Mouse (Mus musculus) hindbrain, embryonic 13.5 days (tissue): ENCODE measurements around the gene Gm49318. TPM values are rescaled to one million over a fixed set of nuclear protein-coding genes. Genes with fewer than 3 reads are reported as not detected.
A peak's percentile ranks its signal among the peaks of the same experiment; 100 is the strongest.
"Not testable (repeated sequence)": the region's sequence is repeated elsewhere in the genome, so short reads cannot be mapped to it uniquely, and the experiment has no call there.

Experiments
- ATAC-seq: fragments of 200-750 bp; cut with Nextera tagmentation; 2 replicates; pipeline ENCODE4 v1.8.0; 2017; ENCODE audit warnings: moderate TSS enrichment; ENCODE audit not compliant: low FRiP score
- H3K27ac ChIP-seq: fragments of 300-500 bp; sonication (generic); 2 replicates; pipeline ENCODE4 v1.5.1; 2015; ENCODE audit warnings: inconsistent platforms, mild to moderate bottlenecking, moderate library complexity
- H3K27me3 ChIP-seq: fragments of 300-500 bp; sonication (generic); 2 replicates; pipeline ENCODE4 v1.6.1; 2015; ENCODE audit warnings: mild to moderate bottlenecking, inconsistent platforms
- H3K36me3 ChIP-seq: fragments of 300-500 bp; sonication (generic); 2 replicates; pipeline ENCODE4 v1.6.1; 2015; ENCODE audit warnings: mild to moderate bottlenecking, inconsistent platforms
- H3K4me1 ChIP-seq: fragments of 300-500 bp; sonication (generic); replicated peaks from 2 replicates; pipeline ENCODE4 v1.6.1; 2015; ENCODE audit warnings: inconsistent platforms
- H3K4me2 ChIP-seq: fragments of 300-500 bp; sonication (generic); 2 replicates; pipeline ENCODE4 v1.6.1; 2015; ENCODE audit warnings: inconsistent platforms, mild to moderate bottlenecking, moderate library complexity
- H3K4me3 ChIP-seq: fragments of 300-500 bp; sonication (generic); 2 replicates; pipeline ENCODE4 v1.5.1; 2015; ENCODE audit warnings: mild to moderate bottlenecking, inconsistent platforms
- H3K9ac ChIP-seq: fragments of 300-500 bp; sonication (generic); 2 replicates; pipeline ENCODE4 v1.6.1; 2015; ENCODE audit warnings: mild to moderate bottlenecking, inconsistent platforms
- H3K9me3 ChIP-seq: fragments of 300-500 bp; sonication (generic); 2 replicates; pipeline ENCODE4 v1.6.1; 2016; ENCODE audit warnings: inconsistent platforms
- whole genome bisulfite sequencing: fragments of 180-500 bp; shearing (Covaris S2); methylation state at CpG from one replicate; pipeline ENCODE4 v1.1.7; 2015; 5-methylcytosine and 5-hydroxymethylcytosine counted together
- polyA plus RNA-seq: library from polyadenylated mRNA; unstranded; fragments of >200 nt; fragmentation: Nextera tagmentation; extraction: Ambion mirVana; gene quantifications from 2 replicates; pipeline ENCODE4 v1.2.1, GENCODE M21; 2015

The Gm49318 gene
- polyA plus RNA-seq, 1 experiment from 2014 or later = not detected

DNA sequence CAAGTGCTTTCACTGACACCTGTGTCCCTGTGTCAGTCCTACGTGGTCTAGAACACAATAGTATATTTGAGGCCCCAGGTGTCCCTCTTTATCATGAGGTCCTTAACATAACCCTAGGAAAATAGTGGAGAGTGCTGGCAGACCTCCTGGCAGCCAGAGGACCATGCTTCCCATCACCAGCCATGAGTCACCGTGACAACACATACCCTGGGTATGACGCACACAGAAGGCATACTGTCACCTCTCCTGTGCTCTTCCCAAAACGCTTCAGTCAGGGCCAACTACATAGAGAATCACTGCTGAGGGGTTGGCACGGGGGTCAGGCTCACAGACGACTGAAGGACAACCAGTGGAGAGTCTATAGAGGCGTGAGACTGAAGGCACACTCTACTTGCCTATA is 18.9 kb upstream of the Gm49318 start:
- no peaks in the 10 kb centered on the region for H3K36me3 ChIP-seq
- H3K27ac ChIP-seq = no peak overlapping the region
- no peak overlapping the region for H3K4me2 ChIP-seq
- H3K9ac ChIP-seq = no peak overlapping the region
- H3K9me3 ChIP-seq = no peaks in the 10 kb centered on the region
- no peak for ATAC-seq
- peaks cover 10% of the 10 kb centered on the region for H3K4me1 ChIP-seq
- H3K4me3 ChIP-seq = no peak overlapping the region
- 89% methylated on average over 7 of the region's 7 CpGs for WGBS
- H3K27me3 ChIP-seq = 0 out of 2 replicates have a peak, but pooled peaks cover 5% of the 10 kb centered on the region

DNA sequence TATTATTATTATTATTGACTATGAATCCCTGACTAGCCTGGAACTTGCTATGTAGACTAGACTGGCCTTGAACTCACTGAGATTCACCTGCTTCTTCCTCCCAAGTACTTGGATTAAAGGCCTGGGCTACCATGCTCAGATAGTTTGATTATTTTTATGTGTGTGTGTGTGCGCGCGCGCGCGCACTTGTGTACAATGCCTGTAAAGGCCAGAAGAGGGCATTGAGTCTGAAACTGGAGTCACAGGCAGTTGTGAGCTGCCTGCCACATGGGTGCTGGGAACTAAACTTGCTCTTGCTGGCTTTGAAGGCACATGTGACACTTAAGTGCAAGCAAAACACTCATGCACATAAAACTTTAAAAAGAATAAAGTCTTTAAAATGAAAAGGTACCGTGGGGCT is 18.2 kb upstream of the Gm49318 start:
- WGBS = 98% methylated on average over 7 of the region's 7 CpGs
- H3K4me1 ChIP-seq = peaks cover 16% of the 10 kb centered on the region

DNA sequence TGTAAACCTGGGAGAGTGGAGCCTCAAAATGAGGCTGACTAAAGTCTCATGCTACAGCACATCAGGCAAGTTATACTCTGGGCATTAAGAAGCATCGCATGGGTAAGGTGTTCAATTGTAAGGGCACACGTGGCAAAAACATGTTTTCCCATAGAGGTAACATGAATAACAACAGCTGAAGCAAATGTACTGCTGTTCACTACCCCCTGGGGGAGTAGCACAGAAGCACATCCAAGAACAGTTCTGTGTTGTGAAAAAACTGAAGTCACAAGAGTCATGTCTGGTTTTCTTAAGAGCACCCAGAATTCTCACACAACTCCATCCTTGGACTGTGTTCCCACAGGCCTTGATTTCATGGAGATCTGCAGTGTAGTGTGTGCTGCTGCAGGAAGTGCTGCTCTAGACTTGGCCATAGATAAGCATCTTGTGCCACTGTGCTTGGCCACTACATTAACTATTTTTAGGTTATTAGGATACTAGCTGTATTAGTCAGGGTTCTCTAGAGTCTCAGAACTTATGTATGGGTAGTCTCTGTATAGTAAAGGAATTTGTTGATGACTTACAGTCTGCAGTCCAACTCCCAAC is 16.1 kb upstream of the Gm49318 start:
- peaks cover 25% of the 10 kb centered on the region for H3K4me1 ChIP-seq
- no peak for ATAC-seq
- H3K9me3 ChIP-seq = no peaks in the 10 kb centered on the region
- no peak overlapping the region for H3K27ac ChIP-seq
- H3K9ac ChIP-seq = no peak overlapping the region
- no peaks in the 10 kb centered on the region for H3K36me3 ChIP-seq
- no peak overlapping the region for H3K4me2 ChIP-seq
- no peaks in the 10 kb centered on the region for H3K27me3 ChIP-seq
- no peak overlapping the region for H3K4me3 ChIP-seq
- 89% methylated on average over 2 of the region's 2 CpGs for WGBS

More for the DNA sequence above, 18.2 kb upstream of the Gm49318 start:
- Histone ChIP-seq H3K36me3 (no peaks in the 10 kb centered on the region), H3K27me3 (0 out of 2 replicates have a peak, but pooled peaks cover 5% of the 10 kb centered on the region), H3K9me3 (no peaks in the 10 kb centered on the region), H3K4me2 (no peak overlapping the region), H3K9ac (no peak overlapping the region), H3K4me3 (no peak overlapping the region), H3K27ac (no peak overlapping the region)
- no peak for ATAC-seq

DNA sequence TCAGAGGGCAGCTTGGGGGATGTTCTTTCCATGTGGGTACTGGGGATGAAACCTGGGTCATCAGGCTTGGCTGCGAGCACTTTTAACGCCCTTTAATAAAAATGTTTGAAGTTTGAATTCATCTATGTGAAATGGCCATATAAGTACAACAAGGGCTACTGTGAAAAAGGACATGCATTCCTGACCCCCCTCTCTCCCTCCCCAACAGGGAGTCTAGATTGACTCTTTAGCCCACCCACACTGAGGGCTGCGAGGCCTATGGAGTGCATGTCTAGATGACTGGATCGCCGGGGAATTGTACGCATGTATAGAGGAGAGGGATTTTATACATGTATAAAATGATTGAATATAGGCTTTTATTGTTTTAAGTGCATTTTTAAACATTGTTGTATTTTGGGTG is 15.0 kb upstream of the Gm49318 start:
- ATAC-seq = no peak
- no peaks in the 10 kb centered on the region for H3K27me3 ChIP-seq
- peaks cover 25% of the 10 kb centered on the region for H3K4me1 ChIP-seq
- H3K9ac ChIP-seq = peak overlapping the region; percentile 75
- WGBS = 81% methylated on average over 6 of the region's 6 CpGs
- H3K4me2 ChIP-seq = peak overlapping the region; percentile 77
- H3K36me3 ChIP-seq = no peaks in the 10 kb centered on the region
- H3K4me3 ChIP-seq = peak overlapping the region; percentile 69
- H3K9me3 ChIP-seq = no peaks in the 10 kb centered on the region
- H3K27ac ChIP-seq = peak overlapping the region; percentile 76; the same call in 1 of the 2 replicates

DNA sequence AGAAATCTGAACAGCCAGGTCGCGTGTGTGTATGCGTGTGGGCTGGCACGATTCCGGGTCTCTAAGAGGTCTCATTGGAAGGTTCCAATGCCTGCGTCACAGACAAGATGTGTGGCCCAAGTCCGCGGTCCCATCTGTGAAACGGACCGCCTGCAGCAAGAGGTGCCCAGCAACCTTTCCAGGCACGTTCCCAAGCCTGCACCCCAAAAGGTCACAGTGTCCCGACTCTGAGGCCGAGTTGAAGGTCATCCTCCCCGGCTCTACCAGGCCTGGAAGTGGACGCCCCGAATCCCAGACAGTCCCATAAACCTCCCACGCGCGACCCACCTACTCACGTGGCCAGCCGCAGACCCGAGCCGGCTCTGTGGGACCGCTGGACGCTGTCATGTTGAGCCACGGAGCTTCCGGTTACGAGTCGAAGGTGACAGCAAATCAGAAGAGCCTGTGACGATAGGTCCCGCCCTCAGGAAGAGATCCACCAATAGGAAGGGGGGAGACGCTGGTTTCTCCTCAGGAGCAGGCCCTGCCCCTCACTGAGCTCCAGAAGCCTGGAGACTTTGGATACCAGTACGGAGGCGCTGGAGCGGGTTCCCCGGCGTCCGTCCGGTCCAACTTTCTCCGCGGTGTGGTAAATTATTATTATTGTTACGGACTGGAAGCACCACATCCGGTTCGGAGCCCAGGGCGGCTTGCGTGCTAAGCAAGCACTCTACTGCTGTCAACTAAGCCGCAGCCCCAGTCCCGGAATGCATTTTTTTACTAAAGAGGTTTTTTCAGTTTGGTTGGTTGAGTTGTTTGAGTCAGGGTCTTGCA is 14.2 kb upstream of the Gm49318 start, which contains the start of gene Ecsit:
Gene Ecsit (minus strand): TSS at position 417 of the 813 bp plus-strand sequence.
- Histone ChIP-seq H3K27me3 (no peaks in the 10 kb centered on the region), H3K4me1 (peaks cover 25% of the 10 kb centered on the region), H3K9ac (peak within 1 kb of the TSS; percentile 75), H3K9me3 (no peaks in the 10 kb centered on the region), H3K27ac (peak within 1 kb of the TSS; percentile 76), H3K4me2 (peak within 1 kb of the TSS; percentile 77), H3K4me3 (peak within 1 kb of the TSS; percentile 69), H3K36me3 (peaks cover 4% of the 10 kb centered on the region)
- peak; percentile 98 for ATAC-seq
- under 1% methylated on average over 48 of the region's 48 CpGs for WGBS

DNA sequence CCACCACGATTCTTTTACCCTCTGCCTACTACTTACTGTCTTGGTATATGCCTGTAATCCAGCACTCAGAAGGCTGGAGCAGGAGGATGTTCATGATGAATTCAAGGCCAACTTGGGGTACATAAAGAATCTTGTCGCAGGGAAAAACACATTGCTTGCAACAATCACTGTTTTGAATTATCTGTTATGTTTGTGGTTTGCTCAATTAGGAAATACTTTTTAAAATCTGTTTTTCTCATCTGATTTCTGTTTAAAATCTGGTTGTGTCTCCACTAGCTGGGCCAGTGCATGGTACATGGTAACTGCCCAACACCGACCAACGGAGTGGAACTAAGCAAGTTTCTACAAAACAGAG is 13.6 kb upstream of the Gm49318 start:
- no peak overlapping the region for H3K27ac ChIP-seq
- H3K4me2 ChIP-seq = peak overlapping the region; percentile 77
- peaks cover 25% of the 10 kb centered on the region for H3K4me1 ChIP-seq
- no peaks in the 10 kb centered on the region for H3K27me3 ChIP-seq
- no peaks in the 10 kb centered on the region for H3K9me3 ChIP-seq
- H3K9ac ChIP-seq = peak overlapping the region; percentile 75
- peaks cover 10% of the 10 kb centered on the region for H3K36me3 ChIP-seq
- no peak for ATAC-seq
- WGBS = 35% methylated on average over 4 of the region's 4 CpGs
- peak overlapping the region; percentile 69 for H3K4me3 ChIP-seq

DNA sequence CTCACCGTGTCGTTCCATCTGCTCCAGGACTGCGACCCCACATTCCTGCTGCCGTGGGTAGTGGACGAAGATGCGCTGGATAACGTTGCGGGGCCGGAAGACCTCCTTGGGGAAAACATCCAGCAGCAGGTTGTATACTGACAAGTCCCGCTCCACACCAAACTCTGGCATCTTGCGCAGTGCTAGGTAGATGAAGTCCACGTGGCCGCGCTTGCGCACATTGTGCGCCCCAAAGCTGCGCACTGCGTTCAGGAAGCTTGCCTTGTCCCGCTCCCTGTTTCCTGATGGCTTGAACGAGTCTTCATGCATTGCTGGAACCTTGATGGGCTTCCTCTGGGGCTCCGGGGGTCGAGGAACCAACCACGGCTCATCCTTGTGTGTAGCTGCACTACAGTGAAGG is 5.2 kb upstream of the Gm49318 start:
- WGBS = 95% methylated on average over 23 of the region's 23 CpGs
- H3K4me2 ChIP-seq = no peak overlapping the region
- no peaks in the 10 kb centered on the region for H3K9me3 ChIP-seq
- H3K4me1 ChIP-seq = peaks cover 8% of the 10 kb centered on the region; the same call in 1 of the 2 replicates
- no peak overlapping the region for H3K4me3 ChIP-seq
- peaks cover 70% of the 10 kb centered on the region for H3K36me3 ChIP-seq
- ATAC-seq = no peak
- H3K27ac ChIP-seq = no peak overlapping the region
- H3K9ac ChIP-seq = peak overlapping the region; percentile 20; the same call in 1 of the 2 replicates
- H3K27me3 ChIP-seq = no peaks in the 10 kb centered on the region

DNA sequence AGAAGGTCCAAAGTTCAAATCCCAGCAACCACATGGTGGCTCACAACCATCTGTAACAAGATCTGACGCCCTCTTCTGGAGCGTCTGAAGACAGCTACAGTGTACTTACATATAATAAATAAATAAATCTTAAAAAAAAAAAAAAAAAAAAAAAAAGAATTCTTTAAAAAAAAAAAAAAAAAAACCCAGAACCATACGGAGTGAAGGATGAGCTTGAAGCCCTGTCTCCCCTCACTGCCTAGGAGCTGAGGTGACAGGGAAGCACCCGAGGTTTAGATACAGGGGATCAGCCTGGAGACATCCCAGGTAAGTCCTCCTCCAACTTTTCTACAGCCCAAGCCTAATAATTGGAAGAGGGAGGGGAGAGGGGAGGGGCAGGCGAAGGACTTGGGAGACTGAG is 4.7 kb upstream of the Gm49318 start:
- not testable (repeated sequence) for H3K4me2 ChIP-seq, ATAC-seq, H3K4me3 ChIP-seq, H3K9me3 ChIP-seq, H3K4me1 ChIP-seq, H3K9ac ChIP-seq, H3K27me3 ChIP-seq, H3K27ac ChIP-seq
- WGBS = 85% methylated on average over 5 of the region's 5 CpGs
- peaks cover 70% of the 10 kb centered on the region for H3K36me3 ChIP-seq

DNA sequence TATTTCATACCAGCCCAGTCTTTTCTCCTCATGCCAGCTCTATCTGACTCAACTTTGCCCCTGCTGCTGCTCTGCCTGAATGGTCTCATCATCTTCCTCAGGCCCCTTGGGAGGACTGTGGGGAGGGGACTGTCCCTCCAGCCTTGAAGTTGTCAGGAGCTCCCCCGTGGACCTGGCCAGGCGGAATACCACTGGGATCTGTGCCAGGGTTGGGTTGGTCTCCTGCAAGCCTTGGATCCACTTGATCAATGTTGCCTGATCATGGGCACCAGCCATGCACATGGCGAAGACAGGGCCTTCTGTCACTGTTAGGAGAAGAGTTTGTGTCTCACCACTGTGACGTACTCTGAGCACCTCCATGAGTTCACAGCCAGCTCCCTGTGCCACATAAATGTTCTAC is 1.2 kb upstream of the Gm49318 start:
- ATAC-seq = no peak
- H3K4me2 ChIP-seq = no peak overlapping the region
- H3K27ac ChIP-seq = no peak overlapping the region
- 89% methylated on average over 4 of the region's 4 CpGs for WGBS
- H3K4me1 ChIP-seq = peaks cover 23% of the 10 kb centered on the region
- H3K9ac ChIP-seq = no peak overlapping the region
- peaks cover 58% of the 10 kb centered on the region for H3K36me3 ChIP-seq
- H3K27me3 ChIP-seq = no peaks in the 10 kb centered on the region
- no peaks in the 10 kb centered on the region for H3K9me3 ChIP-seq
- H3K4me3 ChIP-seq = no peak overlapping the region

DNA sequence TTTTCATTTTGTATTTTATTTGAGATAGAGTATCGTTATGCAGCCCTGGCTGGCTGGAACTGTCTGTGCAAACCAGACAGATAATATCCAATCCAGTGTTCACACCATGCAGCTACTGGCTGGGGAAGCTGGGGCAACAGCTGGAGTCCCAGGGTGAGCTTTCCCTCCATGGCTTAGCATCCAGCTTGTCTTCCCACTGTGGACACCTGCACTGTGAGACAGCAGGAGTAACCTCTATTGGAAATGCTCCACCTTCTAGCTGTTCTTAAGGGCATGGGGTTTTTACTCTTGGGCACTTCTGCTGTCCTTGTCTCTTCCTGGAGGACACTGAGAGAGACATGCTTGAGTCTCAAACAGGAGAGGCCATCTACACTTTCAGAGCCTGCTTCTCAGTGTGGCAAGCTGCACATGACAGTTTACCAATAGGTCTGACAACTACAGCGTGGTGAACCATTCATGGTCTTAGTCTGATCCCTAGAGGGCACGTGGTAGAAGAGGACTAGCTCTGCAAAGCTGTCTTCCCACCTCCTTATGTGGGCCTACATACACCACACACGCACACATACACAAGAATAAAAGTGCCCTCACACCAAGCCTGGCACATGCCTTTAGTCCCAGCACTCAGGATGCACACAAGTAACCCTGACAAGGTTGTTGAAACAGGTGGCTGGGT is 1.0 kb downstream of the Gm49318 start:
- Histone ChIP-seq H3K27me3 (no peaks in the 10 kb centered on the region), H3K9ac (peak overlapping the region; percentile 95), H3K4me2 (peak overlapping the region; percentile 58), H3K27ac (peak overlapping the region; percentile 98; the same call in 1 of the 2 replicates), H3K9me3 (no peaks in the 10 kb centered on the region), H3K4me1 (peaks cover 23% of the 10 kb centered on the region), H3K36me3 (peaks cover 60% of the 10 kb centered on the region), H3K4me3 (peak overlapping the region; percentile 82)
- 76% methylated on average over 4 of the region's 4 CpGs for WGBS
- peak; percentile 18 for ATAC-seq

DNA sequence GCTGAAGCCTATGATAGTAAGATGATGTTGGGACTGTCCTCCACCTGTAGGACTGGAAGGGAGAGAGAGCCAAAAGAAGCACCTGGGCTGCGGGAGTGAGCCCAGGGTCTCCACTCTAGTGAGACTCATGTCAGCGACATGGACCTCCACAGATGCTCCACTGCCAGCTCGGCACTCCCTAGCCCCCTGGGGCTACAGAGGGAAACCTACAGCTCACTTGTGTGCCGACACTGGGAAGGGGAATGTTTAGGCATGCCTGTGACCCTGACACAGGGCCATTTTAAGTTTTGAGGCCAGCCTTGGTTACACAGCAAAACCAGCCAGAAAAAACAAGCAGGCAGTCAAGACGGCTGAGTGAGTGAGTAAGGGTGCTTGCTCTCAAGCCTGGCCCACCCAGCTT is 3.9 kb downstream of the Gm49318 start:
- Histone ChIP-seq H3K4me1 (peaks cover 21% of the 10 kb centered on the region), H3K4me2 (no peak overlapping the region), H3K9ac (no peak overlapping the region), H3K27me3 (no peaks in the 10 kb centered on the region), H3K36me3 (peaks cover 61% of the 10 kb centered on the region), H3K27ac (no peak overlapping the region), H3K4me3 (no peak overlapping the region), H3K9me3 (no peaks in the 10 kb centered on the region)
- 82% methylated on average over 5 of the region's 5 CpGs for WGBS
- ATAC-seq = no peak

DNA sequence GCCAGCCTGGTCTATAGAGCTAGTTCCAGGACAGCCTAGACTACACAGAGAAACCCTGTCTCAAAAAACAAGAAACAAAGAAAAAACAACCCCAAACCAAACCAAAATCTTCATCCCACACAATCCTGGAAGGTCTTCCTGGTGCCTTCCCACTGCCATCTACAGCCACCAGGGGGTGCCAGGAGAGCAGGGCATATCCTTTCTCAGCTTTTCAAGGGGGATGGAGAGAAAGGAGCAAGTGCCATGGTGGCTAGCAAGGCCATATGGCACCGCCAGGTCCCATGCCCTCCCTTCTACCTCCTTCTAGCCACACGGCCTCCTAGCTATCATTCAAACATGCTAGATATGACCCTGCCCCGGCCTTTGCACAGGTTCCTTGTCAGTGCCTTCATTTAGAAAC is 4.6 kb downstream of the Gm49318 start:
- H3K36me3 ChIP-seq = peaks cover 67% of the 10 kb centered on the region

More for the DNA sequence above, 4.6 kb downstream of the Gm49318 start:
- Histone ChIP-seq H3K9ac (no peak overlapping the region), H3K4me3 (no peak overlapping the region), H3K27me3 (no peaks in the 10 kb centered on the region), H3K4me2 (no peak overlapping the region), H3K27ac (no peak overlapping the region), H3K9me3 (no peaks in the 10 kb centered on the region), H3K4me1 (peaks cover 15% of the 10 kb centered on the region)
- no peak for ATAC-seq
- WGBS = 74% methylated on average over 3 of the region's 3 CpGs
